Mouse (Mus musculus): ENCODE results near the gene Slc10a1. TPM values are rescaled to one million over a fixed set of nuclear protein-coding genes. Genes with fewer than 3 reads are reported as not detected.

The Slc10a1 gene
- total and polyA plus RNA-seq, 3 experiments = 0.13 to 0.20 TPM; not detected in 1

GRCm38 (mm10) chr12:81013496-81013895 lies 45.0 kb upstream of the Slc10a1 start:
- peaks cover 0 to 45% of the 10 kb centered on the region in 2 experiments for H3K36me3 ChIP-seq (replicated peaks in 1 of 2; ENCODE audit: control insufficient read depth in 1 of 2, insufficient read depth in 1 of 2, low read length in 1 of 2)
- peaks cover 13% of the 10 kb centered on the region for H3K79me2 ChIP-seq (replicated peaks; ENCODE audit: control insufficient read depth, extremely low read depth, insufficient read depth, poor library complexity, severe bottlenecking)
- dilution Hi-C loops (cut with MboI; ENCODE audit: extremely low pct_ligation_motif_present, extremely low pct_unique_long_range_greater_than_20kb, low sequenced_read_pairs) (no loop called here), in situ Hi-C loops (cut with MboI; ENCODE audit: low pct_ligation_motif_present, low pct_unique_long_range_greater_than_20kb, low sequenced_read_pairs) (no loop called here)
- H3K9me3 ChIP-seq (replicated peaks; ENCODE audit: low read length) = no peaks in the 10 kb centered on the region
- no peak overlapping the region for H3K27ac ChIP-seq (ENCODE audit: insufficient read depth, low read depth)
- peaks cover 3 to 21% of the 10 kb centered on the region in 2 experiments; a peak in 3 of 4 replicates for H3K4me1 ChIP-seq (ENCODE audit: control insufficient read depth in 1 of 2, insufficient read depth in 2 of 2)
- H3K4me3 ChIP-seq (replicated peaks in 1 of 3; ENCODE audit: low read depth in 2 of 3, low read length in 2 of 3, poor library complexity in 1 of 3) = no peak overlapping the region
- TF ChIP-seq CHD1 (IDR thresholded peaks at IDR 0.05; ENCODE audit: low read depth, low read length) = no peak
- TF ChIP-seq GABPA (IDR thresholded peaks at IDR 0.05; ENCODE audit: insufficient replicate concordance, low read depth, low read length) = no peak
- TF ChIP-seq HCFC1 (IDR thresholded peaks at IDR 0.05; ENCODE audit: low read depth, low read length) = no peak
- no peak for TF ChIP-seq ZC3H11A (IDR thresholded peaks at IDR 0.05; ENCODE audit: low read depth, low read length)
- no peak for TF ChIP-seq MAZ (IDR thresholded peaks at IDR 0.05; ENCODE audit: low read depth, low read length)
- TF ChIP-seq JUN (IDR thresholded peaks at IDR 0.05; ENCODE audit: insufficient read depth, low read depth, low read length) = no peak
- TF ChIP-seq MEF2A (IDR thresholded peaks at IDR 0.05; ENCODE audit: borderline replicate concordance, low read depth, low read length) = no peak
- TF ChIP-seq MYC (IDR thresholded peaks at IDR 0.05; ENCODE audit: low read depth, low read length) = no peak
- no peak for TF ChIP-seq ZMIZ1 (IDR thresholded peaks at IDR 0.05; ENCODE audit: low read depth, low read length)
- TF ChIP-seq ZKSCAN1 (IDR thresholded peaks at IDR 0.05; ENCODE audit: borderline replicate concordance, low read depth, low read length) = no peak
- H3K4me2 ChIP-seq (ENCODE audit: insufficient read depth, low read depth, poor library complexity, severe bottlenecking) = no peak overlapping the region
- no peaks in the 10 kb centered on the region for H3K27me3 ChIP-seq (replicated peaks)
- DNase-seq (ENCODE audit: extremely low read depth) = no peak
- no peak overlapping the region for H3K9ac ChIP-seq (ENCODE audit: insufficient read depth, low read depth)

GRCm38 (mm10) chr12:81011994-81012393 lies 43.5 kb upstream of the Slc10a1 start:
- in situ Hi-C loops (cut with MboI; ENCODE audit: low pct_ligation_motif_present, low pct_unique_long_range_greater_than_20kb, low sequenced_read_pairs) = no loop called here
- dilution Hi-C loops (cut with MboI; ENCODE audit: extremely low pct_ligation_motif_present, extremely low pct_unique_long_range_greater_than_20kb, low sequenced_read_pairs) = no loop called here
- H3K36me3 ChIP-seq (replicated peaks in 1 of 2; ENCODE audit: control insufficient read depth in 1 of 2, insufficient read depth in 1 of 2, low read length in 1 of 2) = peaks cover 4 to 47% of the 10 kb centered on the region in 2 experiments

More at GRCm38 (mm10) chr12:81011994-81012393, 43.5 kb upstream of the Slc10a1 start:
- no peak overlapping the region for H3K27ac ChIP-seq (ENCODE audit: insufficient read depth, low read depth)
- H3K79me2 ChIP-seq (replicated peaks; ENCODE audit: control insufficient read depth, extremely low read depth, insufficient read depth, poor library complexity, severe bottlenecking) = no peaks in the 10 kb centered on the region; the same call in 1 of the 2 replicates
- DNase-seq (ENCODE audit: extremely low read depth) = no peak
- TF ChIP-seq POLR2A (IDR thresholded peaks at IDR 0.05; ENCODE audit: low read depth, low read length) = no peak
- no peak for TF ChIP-seq NELFE (IDR thresholded peaks at IDR 0.05; ENCODE audit: low read depth, low read length)
- no peak for TF ChIP-seq NRF1 (IDR thresholded peaks at IDR 0.05; ENCODE audit: low read depth, low read length)
- peak; percentile 31; the same call in 1 of the 2 replicates for TF ChIP-seq SMC3 (IDR thresholded peaks at IDR 0.05; ENCODE audit: low read depth, low read length)
- no peak for TF ChIP-seq ELF1 (IDR thresholded peaks at IDR 0.05; ENCODE audit: low read depth, low read length)
- no peak for TF ChIP-seq PAX5 (IDR thresholded peaks at IDR 0.05; ENCODE audit: low read length)
- TF ChIP-seq CTCF (conservative IDR thresholded peaks at IDR 0.05 in 1 of 2, IDR thresholded peaks at IDR 0.05 in 1 of 2; ENCODE audit: low read depth in 2 of 2, low read length in 2 of 2) = peak in 1 of 2 experiments; percentile 40; a peak in 2 of 4 replicates
- TF ChIP-seq SIN3A (IDR thresholded peaks at IDR 0.05; ENCODE audit: low read length) = no peak
- TF ChIP-seq POLR2AphosphoS2 (IDR thresholded peaks at IDR 0.05; ENCODE audit: low read depth, low read length) = no peak
- TF ChIP-seq ETS1 (conservative IDR thresholded peaks at IDR 0.05; ENCODE audit: low read depth, low read length) = no peak
- TF ChIP-seq USF1 (IDR thresholded peaks at IDR 0.05; ENCODE audit: low read depth, low read length) = no peak
- no peak for TF ChIP-seq MXI1 (IDR thresholded peaks at IDR 0.05; ENCODE audit: low read depth, low read length)
- peaks cover 0 to 14% of the 10 kb centered on the region in 2 experiments; a peak in 2 of 4 replicates for H3K4me1 ChIP-seq (ENCODE audit: control insufficient read depth in 1 of 2, insufficient read depth in 2 of 2)
- no peaks in the 10 kb centered on the region for H3K27me3 ChIP-seq (replicated peaks)
- no peaks in the 10 kb centered on the region for H3K9me3 ChIP-seq (replicated peaks; ENCODE audit: low read length)
- no peak overlapping the region for H3K4me2 ChIP-seq (ENCODE audit: insufficient read depth, low read depth, poor library complexity, severe bottlenecking)
- no peak overlapping the region for H3K4me3 ChIP-seq (replicated peaks in 1 of 3; ENCODE audit: low read depth in 2 of 3, low read length in 2 of 3, poor library complexity in 1 of 3)
- no peak overlapping the region for H3K9ac ChIP-seq (ENCODE audit: insufficient read depth, low read depth)
